Mouse (Mus musculus): ENCODE measurements around the gene Slc23a4. TPM values are rescaled to one million over a fixed set of nuclear protein-coding genes. Genes with fewer than 3 reads are reported as not detected.
A peak's percentile ranks its signal among the peaks of the same experiment; 100 is the strongest.

Slc23a4 gene
- total RNA-seq, 2 experiments from 2014 or later, result 0.16 to 0.42 TPM

DNA sequence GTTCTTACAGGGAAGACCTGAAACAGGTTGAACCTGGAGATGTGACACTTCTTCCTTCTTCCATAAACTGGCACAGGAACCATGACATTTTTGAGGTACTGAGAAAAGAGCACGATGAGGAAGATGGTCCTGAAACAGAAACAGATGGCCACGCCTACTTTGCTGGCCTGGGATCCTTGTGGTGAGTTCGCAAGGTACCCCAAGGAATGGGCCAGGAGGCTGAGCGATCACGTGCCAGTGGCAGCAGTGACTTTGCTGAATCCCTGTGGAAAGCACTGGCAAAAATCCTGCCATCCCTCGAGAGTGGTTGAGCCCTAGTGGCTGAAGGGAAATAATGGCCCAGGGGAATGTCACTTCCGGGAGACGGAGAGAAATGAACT lies 32.4 kb downstream of the Slc23a4 start:
- DNase-seq (ENCODE audit: low spot score in 2 of 2), result no peak

DNA sequence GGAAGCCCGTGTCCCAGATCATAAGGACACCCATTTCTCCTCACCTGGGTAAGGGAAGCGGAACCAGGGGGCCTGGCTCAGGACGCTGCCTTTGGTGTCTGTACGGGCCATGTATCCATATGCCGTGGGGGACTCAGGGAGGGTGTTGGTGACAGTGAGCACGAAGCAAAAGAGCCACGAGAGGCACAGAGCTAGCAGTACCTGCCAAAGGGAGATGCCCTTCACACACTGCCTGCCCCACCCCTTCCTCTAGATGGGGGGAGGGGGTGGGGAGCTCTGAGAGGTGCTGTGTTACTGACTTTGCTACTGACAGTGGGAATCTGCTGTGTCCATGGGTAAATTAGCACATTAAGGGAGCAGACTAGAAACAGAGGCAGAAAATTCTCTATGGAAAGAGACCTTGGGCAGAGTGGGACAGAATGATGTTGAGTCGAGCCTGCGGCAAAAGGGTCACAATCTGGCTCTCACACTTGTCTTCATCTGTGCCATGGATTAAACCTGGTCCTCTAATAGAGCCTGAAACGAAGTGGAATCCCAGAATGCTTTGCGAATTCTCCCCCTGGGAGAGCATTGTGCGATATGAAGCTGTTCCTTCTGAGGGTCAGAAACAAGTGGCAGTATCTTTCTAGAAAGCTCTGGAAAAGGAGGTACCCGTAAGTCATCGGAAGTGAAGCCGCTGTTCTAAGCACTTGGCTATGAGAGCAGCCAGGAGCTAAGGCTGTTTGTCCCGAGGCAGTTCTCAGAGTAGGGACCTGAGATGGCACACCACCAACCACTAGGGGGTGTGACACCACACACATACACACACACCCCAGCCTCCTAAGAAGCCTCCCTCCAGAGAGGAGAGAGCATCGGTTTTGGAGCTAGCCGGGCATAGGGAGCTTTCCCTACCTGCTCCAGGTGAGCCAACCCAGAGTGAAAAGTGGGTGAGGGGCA lies 33.0 kb downstream of the Slc23a4 start:
- no peak for DNase-seq (ENCODE audit: low spot score in 2 of 2)

DNA sequence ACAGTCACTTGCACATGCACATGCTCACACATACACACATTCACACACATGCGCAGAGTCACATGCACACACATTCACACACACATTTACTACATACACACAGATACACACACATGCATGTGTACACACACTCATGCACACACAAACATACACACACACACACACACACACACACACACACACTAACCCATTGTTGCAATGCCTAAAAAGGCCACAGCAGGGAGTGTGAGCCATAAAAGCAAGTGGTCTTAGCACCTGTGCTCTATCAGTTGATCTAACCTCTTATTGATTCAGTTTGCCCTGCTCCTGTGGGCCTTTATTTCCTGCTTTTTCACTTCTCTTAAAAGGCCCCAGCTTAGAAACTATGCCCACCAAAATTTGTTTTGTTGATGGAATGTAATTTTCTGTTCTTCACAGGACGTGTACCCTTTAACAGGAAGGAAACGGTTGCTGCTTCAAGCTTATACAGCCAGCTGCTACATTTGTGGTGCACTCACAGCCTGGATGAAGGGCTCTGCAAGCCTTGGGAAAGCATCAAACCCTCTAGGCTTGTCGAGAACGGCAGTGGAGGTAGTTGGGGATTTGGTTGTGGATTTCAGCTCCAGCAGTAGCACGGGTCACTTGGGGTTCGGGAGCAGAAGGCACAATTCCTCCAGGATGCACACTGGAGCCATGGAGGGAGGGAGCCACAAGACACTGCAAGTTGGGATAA lies 36.1 kb downstream of the Slc23a4 start:
- no peak for DNase-seq (ENCODE audit: low spot score in 2 of 2)

DNA sequence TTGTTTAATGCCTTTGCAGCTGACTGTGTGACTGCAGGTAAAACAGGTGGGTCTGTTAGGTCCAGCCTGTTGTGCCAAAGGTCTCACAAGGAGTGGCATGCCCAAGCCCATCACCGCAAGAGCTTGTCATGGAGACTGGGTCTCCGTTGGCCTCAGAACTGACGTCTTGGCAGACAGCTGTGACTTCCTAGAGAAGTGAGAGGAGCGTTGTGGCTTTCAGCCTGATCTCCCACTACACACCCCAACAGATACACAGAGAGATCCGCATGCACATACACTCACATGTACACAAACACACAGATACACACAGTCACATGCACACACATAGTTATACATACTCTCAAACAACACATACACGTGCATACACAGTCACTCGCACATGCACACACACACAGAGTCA lies 36.7 kb downstream of the Slc23a4 start:
- DNase-seq (ENCODE audit: low spot score in 2 of 2), result no peak

DNA sequence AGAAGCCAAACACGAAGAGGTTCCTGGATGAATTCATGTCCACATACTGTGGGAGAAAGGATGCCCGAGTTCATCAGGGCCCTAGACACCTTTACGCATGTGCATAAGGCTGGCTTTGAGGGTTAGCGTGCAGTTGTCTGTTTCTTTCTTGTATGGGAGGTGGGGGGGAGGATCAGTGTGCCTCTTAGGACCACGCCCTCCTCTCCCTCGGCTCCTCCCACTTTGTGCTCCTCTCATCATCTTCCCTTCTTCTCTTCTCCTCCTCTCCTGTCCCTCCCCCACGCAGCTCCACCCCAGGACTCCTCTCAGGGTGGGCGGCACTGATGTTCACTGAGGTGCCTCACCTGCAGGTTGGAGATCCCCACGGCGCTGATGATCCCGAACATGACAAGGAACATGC lies 39.7 kb downstream of the Slc23a4 start:
- DNase-seq (ENCODE audit: low spot score in 2 of 2), result no peak

DNA sequence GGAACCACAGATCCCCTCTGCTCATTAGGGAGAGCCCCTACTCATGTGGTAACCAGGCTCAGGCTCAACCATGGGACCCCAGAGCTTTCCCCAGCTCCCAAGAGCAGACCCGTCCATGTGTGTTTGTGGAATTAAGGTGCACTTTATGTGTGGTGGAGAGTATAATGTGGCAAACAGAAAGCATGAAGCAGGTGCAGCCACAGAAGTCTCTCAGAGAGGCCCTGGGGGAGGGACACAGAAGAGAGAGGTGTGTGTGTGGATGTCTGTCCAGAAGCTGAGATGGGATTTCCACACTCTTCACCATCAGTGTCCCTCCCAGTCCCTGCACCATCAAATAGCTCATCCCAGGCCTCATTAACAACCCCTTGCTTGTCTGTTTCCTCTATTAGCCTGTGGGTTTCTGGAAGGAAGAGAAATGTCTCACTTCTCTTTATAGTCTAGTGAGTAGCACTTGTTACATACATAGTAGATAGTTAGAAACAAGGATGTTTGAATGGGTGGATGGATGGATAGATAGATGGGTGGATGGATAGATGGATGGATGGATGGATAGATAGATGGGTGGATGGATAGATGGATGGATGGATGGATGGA lies 41.6 kb downstream of the Slc23a4 start:
- no peak for DNase-seq (ENCODE audit: low spot score in 2 of 2)

DNA sequence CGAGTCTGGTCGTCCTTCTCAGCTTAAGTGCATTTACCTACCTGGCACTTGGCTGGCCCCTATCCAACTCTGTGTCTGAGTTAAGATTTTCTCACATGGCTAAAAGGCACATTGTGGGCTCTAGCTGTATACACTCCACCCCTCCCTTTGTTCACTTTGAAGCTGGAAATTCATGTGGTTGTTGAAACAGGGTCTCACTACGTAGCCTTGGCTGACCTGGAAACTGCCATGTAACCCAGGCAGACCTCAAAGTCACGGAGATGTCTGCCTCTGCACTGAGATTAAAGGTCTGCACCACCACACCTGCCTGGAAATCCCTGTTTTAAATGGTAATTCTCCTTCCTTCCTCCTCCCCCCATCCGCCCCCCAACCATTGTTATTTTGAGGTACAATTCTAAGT lies 44.7 kb downstream of the Slc23a4 start:
- no peak for DNase-seq (ENCODE audit: low spot score in 2 of 2)

DNA sequence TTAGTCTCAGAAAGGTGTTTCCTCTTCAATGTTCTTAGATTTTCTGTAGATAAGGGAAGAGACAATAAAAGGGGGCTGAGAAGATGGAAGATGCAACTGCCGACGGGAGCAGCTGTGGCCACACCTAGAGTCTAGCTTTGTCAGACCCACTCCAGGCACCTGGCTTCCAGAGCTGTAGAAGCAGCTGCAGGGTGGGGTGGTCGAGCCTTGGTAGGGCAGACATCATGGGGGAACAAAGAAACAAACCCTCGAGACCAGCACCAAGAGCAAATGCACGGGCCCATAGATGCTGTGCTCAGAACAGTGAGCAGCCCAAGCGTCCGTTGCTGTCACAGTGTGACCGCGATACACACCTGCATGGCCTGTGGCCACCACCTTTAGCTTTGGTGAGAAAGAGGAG lies 45.8 kb downstream of the Slc23a4 start:
- DNase-seq (ENCODE audit: low spot score in 2 of 2), result no peak

DNA sequence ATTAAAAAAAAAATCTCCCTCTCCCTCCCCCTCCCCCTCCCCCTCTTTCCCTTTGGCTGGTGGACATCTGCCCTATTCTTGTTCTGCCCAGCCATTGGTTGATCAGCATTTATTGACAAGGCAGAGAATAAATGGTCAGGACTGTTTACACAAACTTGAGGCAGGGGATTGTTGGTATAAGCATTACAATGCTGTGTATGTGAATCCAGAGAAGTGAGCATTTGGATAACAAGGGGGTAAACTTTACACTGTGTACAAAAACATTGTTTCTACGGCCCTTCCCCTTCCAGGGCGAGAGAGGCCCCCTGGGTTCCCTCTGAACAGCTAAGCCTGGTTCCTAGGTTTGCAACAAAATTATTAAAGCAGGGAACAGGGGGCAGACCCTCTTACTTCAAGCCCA lies 46.7 kb downstream of the Slc23a4 start:
- DNase-seq (ENCODE audit: low spot score in 2 of 2), result no peak

DNA sequence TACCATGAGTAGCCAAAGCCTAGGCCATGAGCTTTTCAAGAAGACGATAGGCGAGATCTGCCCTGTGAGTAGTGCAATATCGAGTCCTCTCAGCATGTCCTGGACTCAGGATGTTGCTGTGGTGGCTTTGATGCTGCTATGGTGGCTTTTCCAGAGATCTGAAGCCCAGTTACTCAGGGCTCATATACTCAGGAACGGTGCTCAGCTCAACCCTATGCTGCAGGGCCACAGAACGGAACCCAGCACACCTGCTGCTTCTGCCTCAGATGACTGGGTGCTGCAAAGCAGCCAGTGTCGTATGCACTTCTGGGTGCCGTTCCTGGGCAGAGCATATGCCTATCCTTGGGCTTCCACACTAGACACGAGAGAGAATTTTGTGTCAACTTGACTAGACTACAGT lies 48.8 kb downstream of the Slc23a4 start:
- no peak for DNase-seq (ENCODE audit: low spot score in 2 of 2)

DNA sequence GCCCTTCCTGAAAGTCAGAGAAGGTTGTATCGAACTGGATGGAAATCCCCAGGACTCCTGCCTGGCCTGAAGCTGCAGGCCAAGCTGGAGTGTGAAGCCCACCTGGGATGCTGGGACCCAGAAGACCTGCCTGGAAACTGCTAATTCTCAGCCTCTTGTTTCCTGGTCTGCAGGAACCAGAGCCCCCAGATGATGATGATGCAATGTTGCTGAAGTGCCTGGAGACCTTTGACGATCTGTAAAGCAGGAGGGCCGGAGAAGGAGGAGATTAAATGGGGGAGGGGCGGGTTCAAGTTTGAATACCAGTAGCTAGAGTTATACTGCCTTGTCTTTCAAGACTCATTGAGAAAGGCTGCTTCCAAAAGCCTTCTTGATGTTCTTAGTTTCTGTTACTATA lies 49.3 kb downstream of the Slc23a4 start:
- DNase-seq (ENCODE audit: low spot score in 2 of 2), result no peak

DNA sequence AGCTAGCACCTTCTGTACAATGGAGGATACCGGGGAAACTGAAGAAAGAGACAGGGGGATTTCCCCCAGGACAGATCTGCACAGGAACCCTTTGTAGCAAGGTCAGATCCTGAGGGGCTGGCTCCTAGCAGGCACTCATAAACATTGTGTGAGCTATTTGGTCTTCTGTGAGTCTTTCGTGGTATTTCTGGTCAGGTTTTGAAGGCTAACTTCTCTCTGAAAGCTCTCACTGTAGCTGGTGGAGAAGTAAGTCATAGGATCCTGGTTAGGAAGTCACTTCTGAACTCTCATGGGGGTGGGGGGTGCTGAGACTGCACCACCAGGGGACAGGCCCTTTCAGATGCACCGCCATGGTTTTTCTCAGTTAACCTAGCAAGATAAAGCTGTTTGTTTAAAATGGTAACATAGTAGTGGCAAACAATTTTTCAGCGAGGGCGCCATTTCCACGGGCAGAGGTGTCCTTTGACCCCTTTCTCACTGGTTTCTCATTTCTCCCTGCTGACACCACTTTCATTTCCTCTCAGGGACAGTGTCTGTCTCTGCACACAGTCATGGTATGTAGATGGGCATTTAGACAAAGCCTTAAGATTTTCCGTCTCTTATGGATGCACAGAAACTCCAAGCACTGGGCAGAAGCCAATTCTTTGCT lies 49.8 kb downstream of the Slc23a4 start:
- DNase-seq (ENCODE audit: low spot score in 2 of 2), result no peak

DNA sequence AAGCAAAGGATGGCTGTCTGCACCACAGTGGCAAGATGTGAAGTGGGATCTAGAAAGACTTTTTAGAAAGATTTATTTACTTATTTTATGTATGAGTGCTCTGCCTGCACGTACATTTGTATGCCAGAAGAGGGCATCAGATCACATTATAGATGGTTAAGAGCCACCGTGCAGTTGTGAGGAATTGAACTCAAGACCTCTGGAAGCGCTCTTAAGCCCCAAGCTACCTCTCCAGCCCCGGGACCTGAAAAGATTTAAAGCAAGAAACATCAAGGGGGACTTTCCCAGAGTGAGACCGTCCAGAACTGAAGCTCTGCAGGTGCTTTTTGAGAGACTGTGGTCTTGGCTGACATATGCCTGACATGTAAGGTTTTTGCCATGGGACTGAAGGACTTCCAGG lies 51.5 kb downstream of the Slc23a4 start:
- no peak for DNase-seq (ENCODE audit: low spot score in 2 of 2)

DNA sequence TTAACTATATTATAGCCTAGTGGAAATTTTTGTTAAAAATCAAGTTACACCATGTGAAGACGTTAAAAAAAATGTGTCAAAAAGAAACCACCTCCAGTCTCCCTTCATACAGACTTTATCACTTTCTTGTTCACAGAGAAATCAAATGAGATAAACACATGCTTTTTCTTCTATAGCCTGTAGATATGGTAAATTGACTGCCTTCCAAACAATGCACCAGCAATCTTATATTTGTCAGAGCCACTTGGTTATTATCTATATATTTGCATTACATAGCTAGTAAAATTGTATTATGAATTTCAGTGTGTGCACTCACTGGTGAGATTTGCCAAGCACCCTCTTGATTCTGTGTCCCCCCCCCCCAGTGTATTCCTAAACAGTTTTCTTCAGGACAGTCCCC lies 55.6 kb downstream of the Slc23a4 start:
- no peak for DNase-seq (ENCODE audit: low spot score in 2 of 2)

DNA sequence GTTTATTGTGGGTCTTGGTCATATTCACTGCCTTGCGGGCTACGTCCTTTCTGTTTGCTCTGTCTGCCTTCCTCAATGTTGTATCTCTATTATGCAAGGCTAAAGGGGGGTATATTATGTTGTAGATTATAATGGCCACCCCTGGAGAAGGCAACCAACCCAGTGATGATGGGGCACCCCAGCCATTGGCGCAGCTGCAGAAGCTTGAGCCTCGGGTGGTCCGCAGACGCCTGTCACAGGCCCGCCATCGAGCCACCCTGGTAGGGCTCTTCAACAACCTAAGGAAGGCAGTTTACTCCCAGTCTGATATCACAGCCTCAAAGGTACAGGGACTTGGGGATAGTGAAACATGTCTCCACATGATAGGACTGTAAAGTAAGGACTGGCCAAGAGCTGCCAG lies 60.6 kb downstream of the Slc23a4 start:
- DNase-seq (ENCODE audit: low spot score in 2 of 2), result no peak

DNA sequence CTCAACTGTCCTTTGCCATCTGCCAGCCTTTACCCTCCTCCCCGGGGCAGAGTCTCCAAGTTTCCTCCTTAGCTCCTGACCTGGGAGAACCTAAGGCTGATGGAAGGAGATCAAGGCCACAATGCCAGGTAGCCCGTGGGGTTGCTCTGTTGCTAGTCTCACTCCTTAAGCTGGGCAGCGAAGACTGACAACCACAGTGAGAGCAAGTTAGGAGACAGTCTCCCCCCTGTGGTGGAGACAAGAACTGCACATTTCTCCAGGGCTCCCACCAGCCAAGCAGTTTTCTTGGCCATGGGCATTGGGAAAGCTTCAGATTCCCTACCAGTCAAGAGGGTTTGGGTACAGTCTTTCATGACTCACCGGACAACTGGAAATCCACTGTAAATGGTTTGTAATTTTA lies 61.0 kb downstream of the Slc23a4 start:
- DNase-seq (ENCODE audit: low spot score in 2 of 2), result peak; percentile 47 to 63

DNA sequence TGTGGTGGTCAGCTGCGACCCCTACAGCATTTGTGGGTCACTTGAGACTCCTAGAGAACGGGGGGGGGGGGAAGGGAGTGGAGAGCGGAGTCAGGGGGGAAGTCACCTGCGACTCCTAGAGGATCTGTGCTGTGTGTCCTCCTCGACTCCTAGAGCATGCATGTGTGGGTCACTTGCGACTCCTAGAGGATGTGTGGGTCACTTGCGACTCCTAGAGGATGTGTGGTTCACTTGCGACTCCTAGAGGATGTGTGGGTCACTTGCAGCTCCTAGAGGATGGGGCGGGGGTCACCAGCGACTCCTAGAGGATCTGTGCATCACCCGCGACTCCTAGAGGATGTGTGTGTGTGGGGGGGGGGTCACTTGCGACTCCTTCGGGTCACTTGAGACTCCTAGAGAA lies 66.3 kb downstream of the Slc23a4 start:
- DNase-seq (ENCODE audit: low spot score in 2 of 2), result peak in 1 of 2 experiments; percentile 39

DNA sequence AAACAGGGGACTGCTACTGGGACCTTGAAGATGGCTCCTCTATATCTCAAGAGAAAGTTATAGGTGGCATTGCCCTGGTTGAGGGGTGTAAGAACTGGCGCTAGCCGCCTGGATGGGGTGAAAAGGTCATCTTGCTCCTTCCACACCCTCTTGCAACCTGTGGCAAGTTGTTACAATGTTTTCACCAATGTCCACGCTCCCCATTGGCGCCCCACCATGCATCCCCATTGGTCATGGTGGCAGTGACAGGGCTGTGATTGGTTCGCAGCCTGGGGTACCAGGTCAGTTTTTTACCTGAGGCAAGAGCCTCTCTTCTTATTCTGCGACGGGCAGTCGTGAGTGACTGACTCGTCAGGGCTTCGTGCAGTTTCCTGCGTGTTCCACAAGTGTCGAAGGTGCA lies 67.6 kb downstream of the Slc23a4 start:
- DNase-seq (ENCODE audit: low spot score in 2 of 2), result no peak

DNA sequence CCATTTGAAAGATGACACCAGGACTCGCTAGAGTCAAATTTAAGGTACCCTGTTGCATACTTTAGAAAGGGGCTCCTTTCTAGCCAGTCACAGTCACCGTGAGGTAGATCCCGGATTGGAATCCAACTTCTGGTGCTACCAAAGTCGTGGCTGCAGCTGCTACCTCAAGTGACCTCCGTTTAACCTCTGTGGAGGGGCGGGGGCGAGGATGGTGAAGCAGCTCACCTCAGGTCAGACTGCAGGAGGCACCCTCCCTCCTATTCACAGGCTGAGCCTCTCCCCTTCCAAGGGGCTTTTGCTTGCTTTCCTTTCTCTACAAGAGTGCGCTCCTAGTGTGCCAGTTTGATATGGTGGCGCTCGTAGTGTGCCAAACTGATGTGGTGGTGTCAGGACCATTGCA lies 68.2 kb downstream of the Slc23a4 start, which contains the start of gene Stra8:
TSS of gene Stra8 (plus strand) at position 208 of the 400 bp plus-strand sequence.
- no peak for DNase-seq (ENCODE audit: low spot score in 2 of 2)

DNA sequence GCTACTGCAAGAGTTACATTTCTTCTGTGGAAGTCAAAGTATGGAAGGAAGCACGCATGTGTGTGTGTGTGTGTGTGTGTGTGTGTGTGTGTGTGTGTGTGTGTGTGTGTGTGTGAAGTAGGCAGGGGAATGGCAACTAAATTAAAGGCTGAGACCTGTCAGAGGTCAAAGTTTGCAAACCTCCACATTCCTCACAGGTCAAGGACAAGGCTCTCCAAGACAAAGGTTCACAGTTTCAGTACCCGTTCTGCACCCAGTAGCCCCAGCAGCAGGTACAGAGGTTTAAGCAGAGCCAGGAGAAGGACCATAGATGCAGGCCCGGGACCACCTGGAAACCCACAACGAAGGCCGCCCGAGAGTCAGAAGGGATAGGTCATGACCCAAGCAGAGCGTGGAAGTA lies 69.1 kb downstream of the Slc23a4 start:
- DNase-seq (ENCODE audit: low spot score in 2 of 2), result no peak

DNA sequence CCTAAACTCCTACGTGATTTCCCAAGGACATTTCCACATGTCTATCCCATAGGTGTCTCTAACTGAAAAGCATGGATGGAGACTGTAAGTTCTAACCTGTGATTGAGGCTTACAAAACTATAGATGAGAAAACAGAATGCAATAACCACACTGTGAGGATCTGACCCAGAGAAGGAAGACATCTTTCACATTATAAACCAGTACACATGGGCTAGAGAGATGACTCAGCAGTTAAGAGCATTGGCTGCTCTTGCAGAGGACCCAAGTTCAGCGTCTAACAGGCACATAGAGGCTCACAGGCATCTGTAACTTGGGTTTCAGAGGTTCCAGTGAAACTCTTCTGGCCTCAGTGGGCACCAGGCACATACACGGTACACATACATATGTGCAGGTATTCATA lies 73.7 kb downstream of the Slc23a4 start:
- DNase-seq (ENCODE audit: low spot score in 2 of 2), result no peak
